Mouse (Mus musculus): ENCODE results near the gene Bcl2l1. TPM values are rescaled to one million over a fixed set of nuclear protein-coding genes. Genes with fewer than 3 reads are reported as not detected.

The Bcl2l1 gene
- polyA plus RNA-seq, 1 experiment: 99.2 TPM

- peak overlapping the region; percentile 63 for H3K4me3 ChIP-seq (ENCODE audit: insufficient read depth, low read length)
- H3K4me1 ChIP-seq (ENCODE audit: control insufficient read depth, insufficient read depth, low read length): peaks cover 3% of the 10 kb centered on the region
- TF ChIP-seq POLR2A (IDR thresholded peaks at IDR 0.05; ENCODE audit: extremely low read depth, insufficient read depth, low read length) (no peak), CTCF (IDR thresholded peaks at IDR 0.05; ENCODE audit: extremely low read depth, insufficient read depth, low read length) (no peak)
- peak overlapping the region; percentile 53 for H3K27ac ChIP-seq (ENCODE audit: insufficient read depth, low read length)
Measured at GRCm38 (mm10) chr2:152736748-152737147, 94.8 kb downstream of the Bcl2l1 start.

- peak within 1 kb of the TSS; percentile 63 for H3K4me3 ChIP-seq (ENCODE audit: insufficient read depth, low read length)
- peaks cover 3% of the 10 kb centered on the region for H3K4me1 ChIP-seq (ENCODE audit: control insufficient read depth, insufficient read depth, low read length)
- H3K27ac ChIP-seq (ENCODE audit: insufficient read depth, low read length): peak within 1 kb of the TSS; percentile 75
- TF ChIP-seq CTCF (IDR thresholded peaks at IDR 0.05; ENCODE audit: extremely low read depth, insufficient read depth, low read length) (no peak), POLR2A (IDR thresholded peaks at IDR 0.05; ENCODE audit: extremely low read depth, insufficient read depth, low read length) (peak; percentile 94)
Measured at GRCm38 (mm10) chr2:152736090-152736601, 95.4 kb downstream of the Bcl2l1 start, which contains the start of gene Id1. TSS of gene Id1 (plus strand) at chr2:152736251.

GRCm38 (mm10) chr2:152734984-152735383 lies 96.5 kb downstream of the Bcl2l1 start:
- no peak for TF ChIP-seq CTCF (IDR thresholded peaks at IDR 0.05; ENCODE audit: extremely low read depth, insufficient read depth, low read length)
- TF ChIP-seq POLR2A (IDR thresholded peaks at IDR 0.05; ENCODE audit: extremely low read depth, insufficient read depth, low read length): peak; percentile 40; the same call in 1 of the 2 replicates
- Histone ChIP-seq H3K27ac (ENCODE audit: insufficient read depth, low read length) (peak overlapping the region; percentile 75; the same call in 1 of the 2 replicates), H3K4me1 (ENCODE audit: control insufficient read depth, insufficient read depth, low read length) (peaks cover 3% of the 10 kb centered on the region), H3K4me3 (ENCODE audit: insufficient read depth, low read length) (peak overlapping the region; percentile 63; the same call in 1 of the 2 replicates)

- Histone ChIP-seq H3K27ac (ENCODE audit: insufficient read depth, low read length) (peak overlapping the region; percentile 39), H3K4me1 (ENCODE audit: control insufficient read depth, insufficient read depth, low read length) (peaks cover 3% of the 10 kb centered on the region), H3K4me3 (ENCODE audit: insufficient read depth, low read length) (peak overlapping the region; percentile 63; the same call in 1 of the 2 replicates)
- TF ChIP-seq POLR2A (IDR thresholded peaks at IDR 0.05; ENCODE audit: extremely low read depth, insufficient read depth, low read length): no peak
- no peak for TF ChIP-seq CTCF (IDR thresholded peaks at IDR 0.05; ENCODE audit: extremely low read depth, insufficient read depth, low read length)
Measured at GRCm38 (mm10) chr2:152734501-152734900, 97.0 kb downstream of the Bcl2l1 start.

GRCm38 (mm10) chr2:152733201-152733600 lies 98.3 kb downstream of the Bcl2l1 start:
- H3K4me1 ChIP-seq (ENCODE audit: control insufficient read depth, insufficient read depth, low read length): peaks cover 3% of the 10 kb centered on the region
- H3K4me3 ChIP-seq (ENCODE audit: insufficient read depth, low read length): no peak overlapping the region

More at GRCm38 (mm10) chr2:152733201-152733600, 98.3 kb downstream of the Bcl2l1 start:
- H3K27ac ChIP-seq (ENCODE audit: insufficient read depth, low read length): no peak overlapping the region
- TF ChIP-seq CTCF (IDR thresholded peaks at IDR 0.05; ENCODE audit: extremely low read depth, insufficient read depth, low read length) (no peak), POLR2A (IDR thresholded peaks at IDR 0.05; ENCODE audit: extremely low read depth, insufficient read depth, low read length) (no peak)

Other genes with a start within 250 kb of the Bcl2l1 start
- not detected in 2 replicates for gene Defb45, start 232.3 kb downstream of the Bcl2l1 start, polyA plus RNA-seq (2012; rRNA removed)
- gene Defb36, start 227.4 kb downstream of the Bcl2l1 start, polyA plus RNA-seq (2012; rRNA removed): not detected in 2 replicates
- gene Defb25, start 208.7 kb downstream of the Bcl2l1 start, polyA plus RNA-seq (2012; rRNA removed): not detected in 2 replicates
- gene Rem1, start 204.8 kb downstream of the Bcl2l1 start, polyA plus RNA-seq (2012; rRNA removed): 0.78 and 0.90 TPM in 2 replicates
- 65.9 and 68.4 TPM in 2 replicates for gene H13, start 162.3 kb downstream of the Bcl2l1 start, polyA plus RNA-seq (2012; rRNA removed)
- 20.0 and 21.5 TPM in 2 replicates for gene Mcts2, start 144.7 kb downstream of the Bcl2l1 start, polyA plus RNA-seq (2012; rRNA removed)
- 74.2 and 81.0 TPM in 2 replicates for gene Id1, start 95.5 kb downstream of the Bcl2l1 start, polyA plus RNA-seq (2012; rRNA removed)
- gene Cox4i2, start 77.6 kb downstream of the Bcl2l1 start, polyA plus RNA-seq (2012; rRNA removed): 6.3 and 6.9 TPM in 2 replicates
- gene Tpx2, start 16.2 kb upstream of the Bcl2l1 start, polyA plus RNA-seq (2012; rRNA removed): 1.5 and 1.8 TPM in 2 replicates
- gene Mylk2, start 79.6 kb upstream of the Bcl2l1 start, polyA plus RNA-seq (2012; rRNA removed): not detected in 2 replicates
- 1.0 and 1.4 TPM in 2 replicates for gene Foxs1, start 101.5 kb upstream of the Bcl2l1 start, polyA plus RNA-seq (2012; rRNA removed)
- gene Dusp15, start 120.0 kb upstream of the Bcl2l1 start, polyA plus RNA-seq (2012; rRNA removed): 37.7 and 40.7 TPM in 2 replicates
- 1.7 and 2.0 TPM in 2 replicates for gene Ttll9, start 130.8 kb upstream of the Bcl2l1 start, polyA plus RNA-seq (2012; rRNA removed)
- gene Pdrg1, start 183.7 kb upstream of the Bcl2l1 start, polyA plus RNA-seq (2012; rRNA removed): 84.0 and 88.8 TPM in 2 replicates
- gene Xkr7, start 200.1 kb upstream of the Bcl2l1 start, polyA plus RNA-seq (2012; rRNA removed): 1.4 and 1.9 TPM in 2 replicates
- gene Ccm2l, start 234.2 kb upstream of the Bcl2l1 start, polyA plus RNA-seq (2012; rRNA removed): 11.7 and 13.2 TPM in 2 replicates